Mouse (Mus musculus) kidney, postnatal 14 days (tissue): ENCODE measurements around the gene Rasl11a.
"Not testable (repeated sequence)": the region's sequence is repeated elsewhere in the genome, so short reads cannot be mapped to it uniquely, and the experiment has no call there.

Experiments
- DNase-seq: peaks from one replicate; pipeline ENCODE4 v3.0.0; 2022; ENCODE audit warnings: mixed read lengths

The Rasl11a gene

GRCm38 (mm10) chr5:146844301-146844941 is 450 bp upstream of the Rasl11a start:
- DNase-seq = no peak

GRCm38 (mm10) chr5:146846489-146846888 is 1.6 kb downstream of the Rasl11a start:
- DNase-seq = peak; percentile 45

GRCm38 (mm10) chr5:146848936-146849582 is 4.2 kb downstream of the Rasl11a start:
- DNase-seq = no peak

- no peak for DNase-seq
Observed at GRCm38 (mm10) chr5:146856106-146856505, 11.2 kb downstream of the Rasl11a start.

GRCm38 (mm10) chr5:146857620-146858019 is 12.7 kb downstream of the Rasl11a start:
- no peak for DNase-seq

GRCm38 (mm10) chr5:146858772-146859171 is 13.9 kb downstream of the Rasl11a start:
- no peak for DNase-seq

GRCm38 (mm10) chr5:146859246-146859645 is 14.4 kb downstream of the Rasl11a start:
- DNase-seq = no peak

- no peak for DNase-seq
Observed at GRCm38 (mm10) chr5:146860222-146860998, 15.5 kb downstream of the Rasl11a start.

GRCm38 (mm10) chr5:146861588-146861987 is 16.7 kb downstream of the Rasl11a start:
- no peak for DNase-seq

- DNase-seq = no peak
Observed at GRCm38 (mm10) chr5:146865511-146865910, 20.6 kb downstream of the Rasl11a start.

- DNase-seq = no peak
Observed at GRCm38 (mm10) chr5:146866277-146866676, 21.4 kb downstream of the Rasl11a start.

GRCm38 (mm10) chr5:146867246-146867945 is 22.5 kb downstream of the Rasl11a start:
- DNase-seq = peak; percentile 53

GRCm38 (mm10) chr5:146867946-146868314 is 23.1 kb downstream of the Rasl11a start:
- DNase-seq = no peak

- DNase-seq = no peak
Observed at GRCm38 (mm10) chr5:146872981-146873631, 28.2 kb downstream of the Rasl11a start.

GRCm38 (mm10) chr5:146876024-146876423 is 31.2 kb downstream of the Rasl11a start:
- DNase-seq = no peak

GRCm38 (mm10) chr5:146877882-146878281 is 33.0 kb downstream of the Rasl11a start:
- DNase-seq = not testable (repeated sequence)

GRCm38 (mm10) chr5:146882261-146882660 is 37.4 kb downstream of the Rasl11a start:
- no peak for DNase-seq

- DNase-seq = no peak
Observed at GRCm38 (mm10) chr5:146883053-146883452, 38.2 kb downstream of the Rasl11a start.

- no peak for DNase-seq
Observed at GRCm38 (mm10) chr5:146883486-146884272, 38.8 kb downstream of the Rasl11a start.

- DNase-seq = no peak
Observed at GRCm38 (mm10) chr5:146891127-146891526, 46.3 kb downstream of the Rasl11a start.

GRCm38 (mm10) chr5:146892904-146893303 is 48.0 kb downstream of the Rasl11a start:
- DNase-seq = no peak
